8 mouse cellular contexts compared by ENCODE assay signal in genomic region chr19:21143970-21144595, GRCm38 (mm10).
DNase-seq lines count a peak whose midpoint lies in the region; ATAC-seq and TF ChIP-seq lines count a peak whose summit lies in the region.

No protein-coding gene starts in this region.

- no peaks in the 10 kb centered on the region for H3K9me3 ChIP-seq in heart, embryonic 13.5 days
- H3K9me3 ChIP-seq in midbrain, embryonic 11.5 days (ENCODE audit: control insufficient read depth, low read length) = no peaks in the 10 kb centered on the region
- H3K9me3 ChIP-seq in midbrain, postnatal 0 days (ENCODE audit: low read length) = no peaks in the 10 kb centered on the region
- no peaks in the 10 kb centered on the region for H3K9me3 ChIP-seq in stomach, embryonic 14.5 days (ENCODE audit: control insufficient read depth, low read depth, low read length)

- TF ChIP-seq CTCF in midbrain, postnatal 0 days (IDR thresholded peaks at IDR 0.05) = no peak

- H3K9ac ChIP-seq in heart, embryonic 13.5 days = no peak overlapping the region
- no peak overlapping the region for H3K9ac ChIP-seq in midbrain, embryonic 11.5 days (ENCODE audit: low read length)
- no peak overlapping the region for H3K9ac ChIP-seq in midbrain, postnatal 0 days (replicated peaks; ENCODE audit: low read length, poor library complexity, severe bottlenecking)
- no peak overlapping the region for H3K9ac ChIP-seq in stomach, embryonic 14.5 days (replicated peaks; ENCODE audit: low read depth, low read length)

- H3K4me1 ChIP-seq in heart, embryonic 13.5 days = peaks cover 21% of the 10 kb centered on the region
- peaks cover 12% of the 10 kb centered on the region for H3K4me1 ChIP-seq in midbrain, embryonic 11.5 days (ENCODE audit: control insufficient read depth, insufficient read depth, low read length)
- H3K4me1 ChIP-seq in midbrain, postnatal 0 days (ENCODE audit: insufficient read depth, low read length) = peaks cover 5% of the 10 kb centered on the region; the same call in 1 of the 2 replicates
- H3K4me1 ChIP-seq in stomach, embryonic 14.5 days (ENCODE audit: control insufficient read depth, insufficient read depth, low read length) = peaks cover 3% of the 10 kb centered on the region; the same call in 1 of the 2 replicates

- ATAC-seq in heart, embryonic 13.5 days (ENCODE audit: extremely low read depth, insufficient number of reproducible peaks, low FRiP score, low TSS enrichment) = no peak
- peak; percentile 39; the same call in 1 of the 2 replicates for ATAC-seq in midbrain, embryonic 11.5 days (ENCODE audit: low FRiP score)
- ATAC-seq in midbrain, postnatal 0 days (ENCODE audit: low FRiP score) = no peak
- ATAC-seq in granulocyte monocyte progenitor cell, adult 5-6 weeks (replicated peaks; ENCODE audit: poor library complexity, severe bottlenecking) = peak; percentile 24; the same call in 1 of the 2 replicates
- ATAC-seq in stomach, embryonic 14.5 days (ENCODE audit: insufficient number of reproducible peaks, insufficient read depth, low FRiP score, low read depth) = no peak

- no peak overlapping the region for H3K27ac ChIP-seq in heart, embryonic 13.5 days (replicated peaks)
- H3K27ac ChIP-seq in midbrain, embryonic 11.5 days (ENCODE audit: low read depth, low read length) = no peak overlapping the region
- no peak overlapping the region for H3K27ac ChIP-seq in midbrain, postnatal 0 days (ENCODE audit: low read depth, low read length)
- no peak overlapping the region for H3K27ac ChIP-seq in stomach, embryonic 14.5 days (ENCODE audit: low read length)

- H3K36me3 ChIP-seq in heart, embryonic 13.5 days = no peaks in the 10 kb centered on the region
- no peaks in the 10 kb centered on the region for H3K36me3 ChIP-seq in midbrain, embryonic 11.5 days (ENCODE audit: control insufficient read depth, insufficient read depth, low read length)
- no peaks in the 10 kb centered on the region for H3K36me3 ChIP-seq in midbrain, postnatal 0 days (ENCODE audit: insufficient read depth, low read length)
- H3K36me3 ChIP-seq in stomach, embryonic 14.5 days (ENCODE audit: control insufficient read depth, insufficient read depth, low read length) = no peaks in the 10 kb centered on the region

- H3K27me3 ChIP-seq in heart, embryonic 13.5 days (replicated peaks) = no peaks in the 10 kb centered on the region
- H3K27me3 ChIP-seq in midbrain, embryonic 11.5 days (ENCODE audit: control insufficient read depth, insufficient read depth, low read length) = no peaks in the 10 kb centered on the region
- H3K27me3 ChIP-seq in midbrain, postnatal 0 days (ENCODE audit: insufficient read depth, low read length) = no peaks in the 10 kb centered on the region
- H3K27me3 ChIP-seq in stomach, embryonic 14.5 days (ENCODE audit: control insufficient read depth, insufficient read depth, low read length) = no peaks in the 10 kb centered on the region

- 47% methylated on average over 7 of the region's 7 CpGs for WGBS in heart, embryonic 13.5 days
- 26% methylated on average over 7 of the region's 7 CpGs for WGBS in midbrain, embryonic 11.5 days
- 28% methylated on average over 7 of the region's 7 CpGs for WGBS in midbrain, postnatal 0 days
- WGBS in stomach, embryonic 14.5 days = 26% methylated on average over 7 of the region's 7 CpGs

- DNase-seq in heart, postnatal 4 days = no peak
- no peak for DNase-seq in midbrain, embryonic 11.5 days (ENCODE audit: low spot score, missing footprints)
- DNase-seq in midbrain, postnatal 0 days (ENCODE audit: low spot score) = no peak
- DNase-seq in thymus, postnatal 14 days = no peak
- no peak for DNase-seq in spleen, adult 12 weeks (ENCODE audit: low spot score)

- H3K4me2 ChIP-seq in heart, embryonic 13.5 days = peak overlapping the region; percentile 51
- H3K4me2 ChIP-seq in midbrain, embryonic 11.5 days = peak overlapping the region; percentile 6; the same call in 1 of the 2 replicates
- no peak overlapping the region for H3K4me2 ChIP-seq in midbrain, postnatal 0 days (ENCODE audit: low read depth, low read length, poor library complexity, severe bottlenecking)
- H3K4me2 ChIP-seq in stomach, embryonic 14.5 days (replicated peaks; ENCODE audit: low read depth, low read length) = 0 out of 2 replicates have a peak overlapping the region, but pooled peaks have one; percentile 1

- H3K4me3 ChIP-seq in heart, embryonic 13.5 days = no peak overlapping the region
- no peak overlapping the region for H3K4me3 ChIP-seq in midbrain, embryonic 11.5 days (ENCODE audit: low read depth, low read length)
- H3K4me3 ChIP-seq in midbrain, postnatal 0 days (ENCODE audit: low read depth, low read length) = no peak overlapping the region
- no peak overlapping the region for H3K4me3 ChIP-seq in stomach, embryonic 14.5 days (ENCODE audit: low read depth, low read length)

Comparison
In these comparisons a context has a peak if more than half of its experiments do, and no peak if none do; other contexts are left out.
1. ATAC-seq: peak in midbrain, embryonic 11.5 days (single experiment) and granulocyte monocyte progenitor cell, adult 5-6 weeks (single experiment); none in heart, embryonic 13.5 days (single experiment), midbrain, postnatal 0 days (single experiment) and stomach, embryonic 14.5 days (single experiment).